Mouse (Mus musculus) cortical plate, adult 2 months (tissue): ENCODE measurements at regions not wholly inside any gene's neighbourhood (a gene's known extent, or its start where the extent isn't known, plus 50 kb on each side); places are given as distances from the start of the nearest gene placed in this dataset.

Source experiments
- CTCF ChIP-seq: fragments of 200-500 bp; IDR thresholded peaks from 2 replicates; pipeline ENCODE4 v1.5.1; 2011; ENCODE audit warnings: mild to moderate bottlenecking, control low read depth, low read length; ENCODE audit not compliant: insufficient read depth; ENCODE audit errors: extremely low read depth
- POLR2A ChIP-seq: fragments of 200-500 bp; IDR thresholded peaks from 2 replicates; pipeline ENCODE4 v1.6.1; 2011; ENCODE audit warnings: mild to moderate bottlenecking, low read length, control low read depth; ENCODE audit not compliant: insufficient read depth; ENCODE audit errors: extremely low read depth

GRCm38 (mm10) chr8:113117241-113117640 lies 518.1 kb upstream of the Mon1b start:
- TF ChIP-seq CTCF, result no peak
- TF ChIP-seq POLR2A, result no peak
